Mouse (Mus musculus) olfactory bulb, adult 2 months (tissue): ENCODE results near the gene Adprh.

Source experiments
- CTCF ChIP-seq: fragments of 200-500 bp; IDR thresholded peaks from 2 replicates; pipeline ENCODE4 v1.5.1; 2012; ENCODE audit warnings: low read depth, mild to moderate bottlenecking, low read length, moderate library complexity; ENCODE audit not compliant: insufficient read depth
- POLR2A ChIP-seq: fragments of 200-500 bp; IDR thresholded peaks from 2 replicates; pipeline ENCODE4 v1.6.1; 2012; ENCODE audit warnings: mild to moderate bottlenecking, low read depth, low read length, moderate library complexity; ENCODE audit not compliant: insufficient read depth

- TF ChIP-seq CTCF (no peak), POLR2A (no peak)
Observed at GRCm38 (mm10) chr16:38481327-38481726, 28.8 kb upstream of the Adprh start.
